Mouse (Mus musculus): ENCODE results near the gene Ptpn20.

DNA sequence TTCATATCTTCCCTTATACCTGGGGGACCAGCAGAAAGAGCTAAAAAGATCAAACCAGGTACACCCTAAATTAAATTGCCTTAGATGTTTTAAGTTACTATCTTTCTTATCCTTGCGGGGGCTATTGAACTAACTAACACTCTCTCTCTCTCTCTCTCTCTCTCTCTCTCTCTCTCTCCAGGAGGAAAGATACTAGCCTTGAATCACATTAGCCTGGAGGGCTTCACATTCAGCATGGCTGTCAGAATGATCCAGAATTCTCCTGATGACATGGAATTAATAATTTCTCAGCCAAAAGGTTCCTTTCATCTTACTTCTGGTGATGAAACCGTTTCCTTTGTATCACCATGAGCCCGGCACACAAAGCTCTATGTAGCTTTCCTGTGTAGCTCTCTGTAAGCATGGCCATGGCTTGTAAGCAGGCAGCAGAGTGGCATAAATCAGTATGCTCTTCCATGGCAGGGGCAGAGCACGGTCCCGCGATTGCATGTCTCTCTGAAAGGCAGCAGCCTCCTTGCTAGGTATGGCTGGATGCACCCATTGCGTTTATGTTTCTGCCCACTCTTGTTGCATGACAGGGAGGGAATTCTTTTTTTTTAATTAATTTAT is 49.3 kb upstream of the Ptpn20 start:
- TF ChIP-seq CTCF (IDR thresholded peaks at IDR 0.05; ENCODE audit: low read depth): no peak
- no peak for TF ChIP-seq EP300 (IDR thresholded peaks at IDR 0.05; ENCODE audit: low read depth)

All from heart, postnatal 0 days (tissue).